Mouse (Mus musculus) lung, embryonic 16.5 days (tissue): ENCODE results near the gene Fto. TPM values are rescaled to one million over a fixed set of nuclear protein-coding genes. Genes with fewer than 3 reads are reported as not detected.

Source experiments
- ATAC-seq: fragments of 200-750 bp; cut with Nextera tagmentation; 2 replicates; pipeline ENCODE4 v1.8.0; 2017; ENCODE audit warnings: low read depth, mild to moderate bottlenecking, moderate library complexity
- H3K27ac ChIP-seq: fragments of 300-500 bp; sonication (generic); 2 replicates; pipeline ENCODE4 v1.5.1; 2014; ENCODE audit warnings: mild to moderate bottlenecking, control low read depth, low read length
- H3K27me3 ChIP-seq: fragments of 300-500 bp; sonication (generic); 2 replicates; pipeline ENCODE4 v1.6.1; 2014; ENCODE audit warnings: low read depth, low read length, mixed read lengths; ENCODE audit not compliant: control insufficient read depth, insufficient read depth
- H3K36me3 ChIP-seq: fragments of 300-500 bp; sonication (generic); 2 replicates; pipeline ENCODE4 v1.6.1; 2014; ENCODE audit warnings: low read length; ENCODE audit not compliant: control insufficient read depth, insufficient read depth
- H3K4me1 ChIP-seq: fragments of 300-500 bp; sonication (generic); replicated peaks from 2 replicates; pipeline ENCODE4 v1.6.1; 2014; ENCODE audit warnings: low read length, mixed read lengths; ENCODE audit not compliant: control insufficient read depth, insufficient read depth
- H3K4me2 ChIP-seq: fragments of 300-500 bp; sonication (generic); 2 replicates; pipeline ENCODE4 v1.6.1; 2014; ENCODE audit warnings: low read depth, low read length, control low read depth
- H3K4me3 ChIP-seq: fragments of 300-500 bp; sonication (generic); 2 replicates; pipeline ENCODE4 v1.5.1; 2014; ENCODE audit warnings: mild to moderate bottlenecking, low read length, control low read depth
- H3K9ac ChIP-seq: fragments of 300-500 bp; sonication (generic); 2 replicates; pipeline ENCODE4 v1.6.1; 2014; ENCODE audit warnings: low read length, control low read depth
- H3K9me3 ChIP-seq: fragments of 300-500 bp; sonication (generic); 2 replicates; pipeline ENCODE4 v1.6.1; 2016; ENCODE audit warnings: low read length; ENCODE audit not compliant: control insufficient read depth
- WGBS: fragments of 180-500 bp; shearing (Covaris S2); extraction: QIAGEN DNeasy Blood & Tissue Kit; methylation state at CpG from one replicate; pipeline ENCODE4 v1.1.7; 2014; 5-methylcytosine and 5-hydroxymethylcytosine counted together
- polyA plus RNA-seq: library from polyadenylated mRNA; unstranded; fragments of >200 nt; fragmentation: Nextera tagmentation; extraction: Ambion mirVana; gene quantifications from 2 replicates; pipeline ENCODE4 v1.2.1, GENCODE M21; 2015

Gene Fto
- polyA plus RNA-seq, 1 experiment from 2014 or later, result 97.2 TPM

DNA sequence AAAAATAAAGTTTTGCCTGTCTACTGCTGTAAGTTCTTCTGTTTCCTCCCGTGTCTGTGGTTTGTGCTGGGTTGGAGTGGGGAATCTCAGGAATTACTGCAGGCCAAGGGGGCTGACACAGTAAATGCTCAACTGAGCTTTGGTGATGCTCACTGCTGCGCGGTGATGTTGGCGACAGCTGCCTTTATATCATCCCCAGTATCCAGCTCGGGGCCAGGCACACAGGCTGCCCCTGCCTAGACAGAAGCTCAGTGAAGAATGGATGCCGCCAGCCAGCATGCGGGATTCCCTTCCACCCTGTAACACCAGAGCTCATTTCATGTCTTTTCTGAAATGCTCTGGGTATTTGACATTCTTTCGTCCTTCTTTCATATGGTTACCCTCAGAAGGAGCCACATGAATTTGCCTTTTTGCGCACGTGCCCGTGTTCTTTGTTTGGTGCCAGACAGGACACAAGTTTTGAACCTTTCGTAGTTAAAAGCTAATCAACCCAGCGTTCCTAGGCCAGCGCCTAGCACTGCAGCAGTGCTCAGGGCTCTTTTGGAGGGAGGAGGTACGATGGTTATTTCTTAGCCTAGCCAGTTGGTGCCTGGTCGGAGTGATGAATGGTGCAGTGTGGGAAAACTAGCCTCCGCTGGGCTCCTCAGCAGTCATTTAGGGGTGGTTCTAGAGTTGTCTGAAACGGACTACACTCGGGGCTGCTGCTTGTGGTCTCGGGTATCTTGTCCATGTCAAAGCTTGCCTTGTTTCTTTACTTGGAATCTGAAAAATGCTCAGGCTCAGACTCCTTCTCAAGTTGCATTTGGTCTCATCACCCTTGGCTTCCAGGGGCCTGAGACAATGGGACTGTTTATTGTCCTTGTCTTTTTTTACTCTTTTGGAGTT lies 62.0 kb downstream of the Fto start:
- H3K9ac ChIP-seq, result no peak overlapping the region
- H3K36me3 ChIP-seq, result no peaks in the 10 kb centered on the region
- H3K27ac ChIP-seq, result no peak overlapping the region
- H3K4me2 ChIP-seq, result no peak overlapping the region
- 55% methylated on average over 20 of the region's 20 CpGs for WGBS
- no peak overlapping the region for H3K4me3 ChIP-seq
- no peaks in the 10 kb centered on the region for H3K27me3 ChIP-seq
- no peak for ATAC-seq
- peaks cover 58% of the 10 kb centered on the region for H3K4me1 ChIP-seq
- H3K9me3 ChIP-seq, result no peaks in the 10 kb centered on the region

GRCm38 (mm10) chr8:91376785-91377184 lies 63.5 kb downstream of the Fto start:
- Histone ChIP-seq H3K9ac (peak overlapping the region; percentile 39; the same call in 1 of the 2 replicates), H3K36me3 (no peaks in the 10 kb centered on the region), H3K4me1 (peaks cover 59% of the 10 kb centered on the region), H3K27me3 (no peaks in the 10 kb centered on the region), H3K9me3 (no peaks in the 10 kb centered on the region), H3K4me2 (no peak overlapping the region), H3K4me3 (no peak overlapping the region), H3K27ac (no peak overlapping the region; the same call in 1 of the 2 replicates)
- ATAC-seq, result peak; percentile 21; the same call in 1 of the 2 replicates
- WGBS, result 36% methylated on average over 11 of the region's 11 CpGs

DNA sequence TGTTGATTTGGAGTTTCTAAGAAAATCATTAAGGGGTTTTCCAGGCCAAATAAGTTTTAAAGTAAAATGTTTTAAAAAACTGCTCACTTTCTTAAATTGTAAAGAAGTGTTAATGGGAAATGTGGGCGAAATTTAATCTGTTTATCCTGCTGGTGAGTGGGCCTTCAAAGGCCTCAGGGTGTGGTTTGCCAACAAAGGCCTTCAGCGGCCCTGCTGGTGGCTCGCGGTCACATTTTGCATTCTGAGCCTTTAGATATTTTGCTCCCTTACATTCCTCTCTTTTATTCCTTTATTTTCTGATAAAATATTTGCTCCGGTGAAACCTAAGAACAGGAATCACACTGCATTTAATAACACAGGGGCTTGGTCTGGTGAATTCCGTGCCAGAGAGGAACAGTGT lies 64.0 kb downstream of the Fto start:
- Histone ChIP-seq H3K9me3 (no peaks in the 10 kb centered on the region), H3K4me3 (no peak overlapping the region), H3K9ac (no peak overlapping the region), H3K4me1 (peaks cover 59% of the 10 kb centered on the region), H3K27ac (no peak overlapping the region; the same call in 1 of the 2 replicates), H3K27me3 (no peaks in the 10 kb centered on the region), H3K36me3 (no peaks in the 10 kb centered on the region), H3K4me2 (no peak overlapping the region)
- no peak for ATAC-seq
- 58% methylated on average over 6 of the region's 6 CpGs for WGBS

- H3K4me3 ChIP-seq, result no peak overlapping the region
- H3K27me3 ChIP-seq, result no peaks in the 10 kb centered on the region
- H3K27ac ChIP-seq, result 0 out of 2 replicates have a peak overlapping the region, but pooled peaks have one; percentile 15
- H3K9ac ChIP-seq, result no peak overlapping the region
- H3K9me3 ChIP-seq, result no peaks in the 10 kb centered on the region
- H3K36me3 ChIP-seq, result no peaks in the 10 kb centered on the region
- ATAC-seq, result peak; percentile 53
- peaks cover 63% of the 10 kb centered on the region for H3K4me1 ChIP-seq
- H3K4me2 ChIP-seq, result no peak overlapping the region
- WGBS, result 35% methylated on average over 13 of the region's 13 CpGs
Observed at GRCm38 (mm10) chr8:91378846-91379499, 65.6 kb downstream of the Fto start.

- Histone ChIP-seq H3K27me3 (no peaks in the 10 kb centered on the region), H3K9me3 (no peaks in the 10 kb centered on the region), H3K27ac (peak overlapping the region; percentile 91), H3K4me1 (peaks cover 54% of the 10 kb centered on the region), H3K4me3 (peak overlapping the region; percentile 9; the same call in 1 of the 2 replicates), H3K4me2 (peak overlapping the region; percentile 41), H3K9ac (no peak overlapping the region), H3K36me3 (no peaks in the 10 kb centered on the region)
- ATAC-seq, result peak; percentile 25; the same call in 1 of the 2 replicates
- 23% methylated on average over 10 of the region's 10 CpGs for WGBS
Observed at GRCm38 (mm10) chr8:91380796-91381542, 67.6 kb downstream of the Fto start.

DNA sequence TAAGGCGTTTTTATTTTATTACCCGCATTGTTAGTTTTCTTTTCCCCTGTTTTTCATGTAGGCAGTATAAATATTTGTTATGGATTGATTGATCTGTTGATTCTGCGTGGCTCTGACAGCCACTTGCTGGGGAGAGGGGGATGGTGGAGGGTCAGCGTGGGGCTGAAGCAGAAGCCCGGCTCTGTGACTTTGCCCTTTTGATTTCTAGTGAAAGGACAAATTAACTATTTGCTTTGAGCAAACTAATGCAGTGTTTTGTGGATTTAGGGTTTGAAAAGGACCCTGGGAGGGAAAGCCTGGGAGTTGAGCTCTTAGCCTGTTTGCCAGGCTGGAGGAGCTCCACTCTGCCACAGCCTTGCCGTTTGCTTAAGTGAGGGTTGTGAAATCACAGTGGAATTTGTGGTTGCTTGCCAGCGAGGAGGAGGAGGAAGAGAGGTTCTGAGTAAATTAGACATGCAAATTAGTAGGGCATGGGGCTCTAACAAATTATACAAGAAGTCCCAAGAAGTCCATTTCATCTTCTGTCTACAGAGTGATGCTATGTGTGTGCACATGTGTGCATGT lies 68.3 kb downstream of the Fto start:
- H3K9me3 ChIP-seq, result no peaks in the 10 kb centered on the region
- peak overlapping the region; percentile 91 for H3K27ac ChIP-seq
- no peaks in the 10 kb centered on the region for H3K36me3 ChIP-seq
- peaks cover 48% of the 10 kb centered on the region for H3K4me1 ChIP-seq
- peak overlapping the region; percentile 41 for H3K4me2 ChIP-seq
- H3K4me3 ChIP-seq, result peak overlapping the region; percentile 9; the same call in 1 of the 2 replicates
- ATAC-seq, result peak; percentile 79
- peak overlapping the region; percentile 33; the same call in 1 of the 2 replicates for H3K9ac ChIP-seq
- 11% methylated on average over 7 of the region's 7 CpGs for WGBS
- no peaks in the 10 kb centered on the region for H3K27me3 ChIP-seq

DNA sequence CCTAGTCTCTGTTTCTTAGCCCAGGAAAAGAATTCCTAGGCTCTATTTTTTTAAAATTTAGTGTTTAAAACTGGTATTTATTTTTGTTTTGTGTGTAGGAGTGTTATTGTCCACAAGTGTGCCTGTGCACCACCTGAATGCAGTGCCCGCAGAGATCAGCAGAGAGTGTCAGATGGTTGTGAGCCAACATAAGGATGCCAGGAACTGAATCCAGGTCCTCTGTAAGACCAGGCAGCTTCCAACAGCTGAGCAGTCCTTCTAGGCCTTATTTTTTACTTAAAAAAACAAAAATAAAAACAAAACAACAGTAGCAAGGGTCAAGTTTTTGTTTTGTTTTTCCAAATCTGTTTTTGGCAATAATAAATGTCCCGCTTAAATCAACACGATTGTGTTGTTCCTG lies 69.9 kb downstream of the Fto start:
- Histone ChIP-seq H3K27me3 (no peaks in the 10 kb centered on the region), H3K9ac (no peak overlapping the region), H3K4me2 (no peak overlapping the region), H3K9me3 (no peaks in the 10 kb centered on the region), H3K27ac (peak overlapping the region; percentile 12; the same call in 1 of the 2 replicates), H3K4me3 (no peak overlapping the region), H3K36me3 (no peaks in the 10 kb centered on the region), H3K4me1 (peaks cover 39% of the 10 kb centered on the region)
- ATAC-seq, result no peak
- 74% methylated on average over 3 of the region's 3 CpGs for WGBS

DNA sequence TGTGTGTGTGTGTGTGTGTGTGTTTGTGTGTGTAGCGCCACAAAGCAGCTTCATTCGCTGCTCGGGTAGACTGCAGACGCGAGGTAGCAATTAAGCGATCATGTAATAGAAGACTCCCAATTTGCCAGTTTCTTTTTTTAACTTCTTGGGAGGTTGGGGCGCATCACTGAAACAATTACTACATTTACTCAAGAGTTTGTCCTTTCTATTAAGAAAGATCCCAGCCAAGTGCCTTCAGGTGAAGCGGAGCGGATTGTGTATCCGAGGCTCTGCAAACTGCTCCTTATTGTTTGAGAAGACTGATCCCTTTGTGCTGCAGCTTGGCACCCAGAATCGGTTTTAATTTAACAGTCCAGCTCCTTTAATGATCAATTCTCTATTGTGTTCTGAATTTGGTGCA lies 70.5 kb downstream of the Fto start:
- Histone ChIP-seq H3K4me3 (no peak overlapping the region), H3K9ac (no peak overlapping the region), H3K27me3 (no peaks in the 10 kb centered on the region), H3K4me2 (no peak overlapping the region), H3K4me1 (peaks cover 39% of the 10 kb centered on the region), H3K36me3 (no peaks in the 10 kb centered on the region), H3K27ac (peak overlapping the region; percentile 34), H3K9me3 (no peaks in the 10 kb centered on the region)
- WGBS, result 68% methylated on average over 11 of the region's 11 CpGs
- ATAC-seq, result no peak
